Mouse (Mus musculus) thymus, adult 2 months (tissue): Measurements from ENCODE around the gene Ugt1a6a. TPM values are rescaled to one million over a fixed set of nuclear protein-coding genes. Genes with fewer than 3 reads are reported as not detected.

ENCODE experiments used
- DNase-seq: peaks from one replicate; pipeline ENCODE4 v3.0.0; 2021
- H3K27ac ChIP-seq: fragments of 200-500 bp; 2 replicates; pipeline ENCODE4 v1.5.1; 2012; ENCODE audit warnings: low read length, control low read depth; ENCODE audit not compliant: control insufficient read depth, insufficient read depth
- H3K27me3 ChIP-seq: fragments of 200-500 bp; 2 replicates; pipeline ENCODE4 v1.6.1; 2012; ENCODE audit warnings: mild to moderate bottlenecking, low read length, moderate library complexity, mixed read lengths; ENCODE audit not compliant: control insufficient read depth, insufficient read depth
- H3K36me3 ChIP-seq: fragments of 200-500 bp; 2 replicates; pipeline ENCODE4 v1.6.1; 2012; ENCODE audit warnings: mild to moderate bottlenecking, low read length, moderate library complexity; ENCODE audit not compliant: control insufficient read depth, insufficient read depth
- H3K4me1 ChIP-seq: fragments of 200-500 bp; replicated peaks from 2 replicates; pipeline ENCODE4 v1.6.1; 2012; ENCODE audit warnings: low read length; ENCODE audit not compliant: control insufficient read depth, insufficient read depth
- H3K4me3 ChIP-seq: fragments of 200-500 bp; 2 replicates; pipeline ENCODE4 v1.5.1; 2012; ENCODE audit warnings: mild to moderate bottlenecking, low read length, control low read depth, moderate library complexity; ENCODE audit not compliant: control insufficient read depth, insufficient read depth
- CTCF ChIP-seq: fragments of 200-500 bp; IDR thresholded peaks from 2 replicates; pipeline ENCODE4 v1.5.1; 2012; ENCODE audit warnings: mild to moderate bottlenecking, control low read depth, low read length, moderate library complexity, borderline replicate concordance; ENCODE audit not compliant: control insufficient read depth, poor library complexity, insufficient read depth; ENCODE audit errors: extremely low read depth
- POLR2A ChIP-seq: fragments of 200-500 bp; IDR thresholded peaks from 2 replicates; pipeline ENCODE4 v1.6.1; 2012; ENCODE audit warnings: mild to moderate bottlenecking, low read length, control low read depth, moderate library complexity; ENCODE audit not compliant: control insufficient read depth, poor library complexity, insufficient read depth; ENCODE audit errors: extremely low read depth
- WGBS: fragments of 180-500 bp; shearing (Covaris S2); methylation state at CpG from one replicate; pipeline ENCODE4 v1.1.7; 2018; 5-methylcytosine and 5-hydroxymethylcytosine counted together
- polyA plus RNA-seq: library from polyadenylated mRNA; depleted of rRNA; stranded (reverse); fragments of >200 nt; gene quantifications from 2 replicates; pipeline ENCODE4 v1.2.3, GENCODE M21; 2012; rRNA removed

The Ugt1a6a gene
- polyA plus RNA-seq, 1 experiment = 3.8 TPM

DNA sequence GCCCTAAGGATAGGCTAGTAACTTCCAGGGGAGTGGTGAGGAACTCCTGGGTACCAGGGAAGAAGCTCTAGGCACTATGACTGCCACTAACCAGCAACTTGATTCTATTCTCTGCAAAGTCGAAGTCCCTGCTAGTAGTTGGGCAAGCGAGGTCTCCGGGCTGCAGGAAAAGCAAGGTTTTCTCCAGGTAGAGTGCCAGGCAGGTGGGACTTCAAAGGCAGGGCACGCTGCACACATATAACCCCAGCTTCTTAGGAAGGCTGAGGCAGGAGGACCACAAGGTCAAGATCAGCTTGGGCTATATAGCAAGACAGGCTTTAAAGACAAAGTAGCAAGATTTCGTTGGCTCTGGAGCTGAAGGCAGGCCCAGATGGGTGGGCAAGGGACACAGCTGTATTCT lies 129.2 kb downstream of the Ugt1a6a start:
- H3K27ac ChIP-seq = no peak overlapping the region
- H3K4me1 ChIP-seq = peaks cover 16% of the 10 kb centered on the region; the same call in 1 of the 2 replicates
- no peak overlapping the region for H3K4me3 ChIP-seq
- WGBS = 93% methylated on average over 5 of the region's 5 CpGs
- no peak for DNase-seq
- peaks cover 79% of the 10 kb centered on the region for H3K36me3 ChIP-seq
- TF ChIP-seq CTCF = no peak
- no peak for TF ChIP-seq POLR2A
- no peaks in the 10 kb centered on the region for H3K27me3 ChIP-seq

DNA sequence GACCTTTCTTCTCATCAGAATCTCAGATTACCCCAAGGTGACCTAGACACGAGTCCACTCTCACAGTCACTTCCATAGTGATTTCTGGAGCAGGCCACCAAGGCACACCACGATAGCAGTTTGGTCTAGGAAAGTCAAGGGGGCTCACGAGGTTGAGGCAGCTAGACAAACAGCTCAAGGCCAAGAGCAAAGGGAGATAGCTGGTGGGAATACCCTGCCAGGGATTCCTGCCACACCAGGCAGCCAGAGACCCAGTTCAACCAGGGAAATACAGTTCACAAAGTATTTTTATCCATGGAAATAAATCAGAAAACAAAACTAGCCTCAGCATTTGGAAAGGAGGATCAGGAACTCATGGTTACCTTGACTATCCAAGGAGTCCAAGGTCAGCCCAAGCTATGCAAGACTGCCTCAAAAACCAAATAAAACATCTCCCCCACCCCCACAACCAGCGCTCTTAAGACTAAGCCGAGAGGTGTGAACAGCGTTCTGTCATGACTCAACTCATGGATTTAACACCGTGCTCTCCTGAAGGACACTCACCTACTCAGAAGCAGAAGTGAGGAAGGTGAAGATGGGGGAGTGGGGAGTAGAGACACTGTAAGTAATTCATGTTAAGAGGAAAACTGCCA lies 129.7 kb downstream of the Ugt1a6a start:
- peaks cover 85% of the 10 kb centered on the region for H3K36me3 ChIP-seq
- no peak overlapping the region for H3K27ac ChIP-seq
- 93% methylated on average over 7 of the region's 7 CpGs for WGBS

DNA sequence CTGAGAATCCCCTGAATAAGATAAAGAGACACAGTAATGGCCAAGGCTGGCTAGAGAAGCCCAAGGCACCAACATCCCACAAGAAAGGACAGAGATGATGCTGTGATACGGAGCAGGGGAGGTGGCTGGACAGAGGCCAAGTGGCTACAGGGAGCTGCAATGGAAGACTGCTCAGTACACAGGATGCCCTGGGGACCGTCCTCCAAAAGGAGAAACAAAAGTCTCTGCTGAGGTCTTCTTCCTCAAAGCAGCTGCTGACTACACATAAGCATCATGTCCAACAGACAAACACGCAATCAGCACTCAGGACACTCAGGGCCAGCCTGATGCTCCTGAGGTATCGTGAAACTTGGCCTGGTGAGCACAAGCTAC lies 130.2 kb downstream of the Ugt1a6a start:
- no peaks in the 10 kb centered on the region for H3K27me3 ChIP-seq
- TF ChIP-seq POLR2A (no peak), CTCF (no peak)
- H3K27ac ChIP-seq = no peak overlapping the region
- H3K4me3 ChIP-seq = no peak overlapping the region
- peaks cover 90% of the 10 kb centered on the region for H3K36me3 ChIP-seq
- H3K4me1 ChIP-seq = peaks cover 7% of the 10 kb centered on the region; the same call in 1 of the 2 replicates
- WGBS = 79% methylated on average over 4 of the region's 4 CpGs
- no peak for DNase-seq

More for the DNA sequence above, 129.7 kb downstream of the Ugt1a6a start:
- TF ChIP-seq POLR2A (no peak), CTCF (no peak)
- Histone ChIP-seq H3K4me1 (peaks cover 12% of the 10 kb centered on the region; the same call in 1 of the 2 replicates), H3K27me3 (no peaks in the 10 kb centered on the region), H3K4me3 (no peak overlapping the region)
- no peak for DNase-seq

DNA sequence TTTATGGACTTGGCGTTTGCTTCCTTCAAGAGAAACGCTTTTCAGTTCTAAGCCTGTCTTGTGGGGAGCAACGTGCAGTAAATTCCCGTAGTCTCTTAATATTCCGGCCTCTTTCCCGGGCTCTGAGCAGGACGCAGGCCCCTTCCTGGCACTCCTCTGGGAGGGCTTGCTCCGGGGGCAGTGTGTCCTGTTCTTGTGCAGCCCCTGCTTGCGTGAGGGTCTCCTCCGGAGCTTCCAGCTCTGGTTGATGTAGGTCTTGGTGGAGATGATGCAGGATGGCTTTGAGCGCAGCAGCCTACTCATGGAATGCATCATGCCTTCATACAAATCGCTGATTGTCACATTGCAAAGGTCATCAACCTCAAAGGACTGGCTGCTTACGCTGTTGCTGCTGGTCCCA lies 131.5 kb downstream of the Ugt1a6a start:
- Histone ChIP-seq H3K27ac (no peak overlapping the region), H3K36me3 (peaks cover 85% of the 10 kb centered on the region), H3K4me3 (no peak overlapping the region), H3K4me1 (0 out of 2 replicates have a peak, but pooled peaks cover 3% of the 10 kb centered on the region), H3K27me3 (no peaks in the 10 kb centered on the region)
- WGBS = 92% methylated on average over 13 of the region's 13 CpGs
- DNase-seq = no peak
- TF ChIP-seq POLR2A = no peak
- no peak for TF ChIP-seq CTCF

DNA sequence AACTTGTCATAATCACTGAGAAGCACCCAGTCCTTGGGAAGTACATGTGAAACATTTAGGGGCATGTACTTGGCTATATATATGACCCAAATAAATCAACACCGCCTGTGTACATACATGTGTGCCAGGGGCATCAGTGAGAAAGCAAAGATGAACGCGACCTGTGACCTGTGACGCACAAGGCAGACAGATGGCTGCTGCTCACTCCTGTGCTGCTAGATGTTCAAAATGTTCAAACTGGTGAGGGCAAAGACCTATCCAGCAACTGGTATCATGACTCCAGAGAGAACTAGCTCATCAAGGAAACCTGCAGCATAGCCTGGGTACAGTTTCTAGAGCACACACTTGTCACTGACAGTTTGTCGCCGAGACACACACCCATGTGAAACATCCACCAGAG lies 132.9 kb downstream of the Ugt1a6a start:
- H3K36me3 ChIP-seq = peaks cover 85% of the 10 kb centered on the region
- WGBS = 97% methylated on average over 6 of the region's 6 CpGs
- no peaks in the 10 kb centered on the region for H3K4me1 ChIP-seq
- H3K4me3 ChIP-seq = no peak overlapping the region
- DNase-seq = no peak
- no peaks in the 10 kb centered on the region for H3K27me3 ChIP-seq
- TF ChIP-seq POLR2A = no peak
- no peak for TF ChIP-seq CTCF
- H3K27ac ChIP-seq = no peak overlapping the region

DNA sequence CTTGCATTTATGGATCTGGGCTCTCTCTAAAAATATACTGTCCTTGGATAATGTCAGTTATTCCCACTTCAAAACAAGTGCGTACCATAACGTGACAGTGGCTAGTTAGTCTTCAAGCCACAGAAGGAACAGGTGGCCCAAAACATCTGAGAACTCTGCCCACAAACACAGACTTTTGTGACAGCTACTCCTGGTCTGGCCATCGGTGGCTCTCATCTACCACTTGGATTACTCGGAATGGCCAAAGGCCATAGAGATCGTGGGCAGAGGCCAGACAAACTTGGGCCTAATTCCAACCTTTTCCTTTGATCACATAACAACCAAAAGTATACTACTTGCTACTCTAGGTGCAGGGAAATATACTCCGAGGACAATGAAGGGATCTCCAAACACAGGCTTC lies 133.5 kb downstream of the Ugt1a6a start:
- Histone ChIP-seq H3K4me3 (no peak overlapping the region), H3K27ac (no peak overlapping the region), H3K36me3 (peaks cover 85% of the 10 kb centered on the region), H3K4me1 (no peaks in the 10 kb centered on the region), H3K27me3 (no peaks in the 10 kb centered on the region)
- TF ChIP-seq CTCF (no peak), POLR2A (no peak)
- no peak for DNase-seq
- 86% methylated on average over 6 of the region's 6 CpGs for WGBS

Other genes with a start within 250 kb of the Ugt1a6a start
- 6.3 and 7.5 TPM in 2 replicates for gene Usp40, start 126.3 kb upstream of the Ugt1a6a start, polyA plus RNA-seq
- 0.16 TPM in 1 of 2 replicates, not detected in the other for gene Ugt1a10, start 79.4 kb upstream of the Ugt1a6a start, polyA plus RNA-seq
- 0.26 TPM in 1 of 2 replicates, not detected in the other for gene Ugt1a9, start 64.0 kb upstream of the Ugt1a6a start, polyA plus RNA-seq
- gene Ugt1a8, start 47.0 kb upstream of the Ugt1a6a start, polyA plus RNA-seq = 0.06 TPM in 1 of 2 replicates, not detected in the other
- 0.94 and 1.1 TPM in 2 replicates for gene Ugt1a7c, start 39.7 kb upstream of the Ugt1a6a start, polyA plus RNA-seq
- 1.3 and 1.6 TPM in 2 replicates for gene Ugt1a6b, start 31.6 kb upstream of the Ugt1a6a start, polyA plus RNA-seq
- 0.08 and 0.09 TPM in 2 replicates for gene Ugt1a5, start 31.2 kb downstream of the Ugt1a6a start, polyA plus RNA-seq
- gene Ugt1a2, start 65.8 kb downstream of the Ugt1a6a start, polyA plus RNA-seq = 0.09 and 0.32 TPM in 2 replicates
- 0.82 and 1.5 TPM in 2 replicates for gene Dnajb3, start 71.0 kb downstream of the Ugt1a6a start, polyA plus RNA-seq
- gene Ugt1a1, start 77.2 kb downstream of the Ugt1a6a start, polyA plus RNA-seq = 0.47 and 0.64 TPM in 2 replicates
- gene Mroh2a, start 92.2 kb downstream of the Ugt1a6a start, polyA plus RNA-seq = 0.29 and 0.96 TPM in 2 replicates
- 168 and 197 TPM in 2 replicates for gene Hjurp, start 142.8 kb downstream of the Ugt1a6a start, polyA plus RNA-seq
- 0.03 and 0.08 TPM in 2 replicates for gene Trpm8, start 142.9 kb downstream of the Ugt1a6a start, polyA plus RNA-seq